Mouse (Mus musculus) olfactory bulb, adult 2 months (tissue): ENCODE results near the gene Gna15.

ENCODE experiments used
- CTCF ChIP-seq: fragments of 200-500 bp; IDR thresholded peaks from 2 replicates; pipeline ENCODE4 v1.5.1; 2012; ENCODE audit warnings: low read depth, mild to moderate bottlenecking, low read length, moderate library complexity; ENCODE audit not compliant: insufficient read depth
- POLR2A ChIP-seq: fragments of 200-500 bp; IDR thresholded peaks from 2 replicates; pipeline ENCODE4 v1.6.1; 2012; ENCODE audit warnings: mild to moderate bottlenecking, low read depth, low read length, moderate library complexity; ENCODE audit not compliant: insufficient read depth

DNA sequence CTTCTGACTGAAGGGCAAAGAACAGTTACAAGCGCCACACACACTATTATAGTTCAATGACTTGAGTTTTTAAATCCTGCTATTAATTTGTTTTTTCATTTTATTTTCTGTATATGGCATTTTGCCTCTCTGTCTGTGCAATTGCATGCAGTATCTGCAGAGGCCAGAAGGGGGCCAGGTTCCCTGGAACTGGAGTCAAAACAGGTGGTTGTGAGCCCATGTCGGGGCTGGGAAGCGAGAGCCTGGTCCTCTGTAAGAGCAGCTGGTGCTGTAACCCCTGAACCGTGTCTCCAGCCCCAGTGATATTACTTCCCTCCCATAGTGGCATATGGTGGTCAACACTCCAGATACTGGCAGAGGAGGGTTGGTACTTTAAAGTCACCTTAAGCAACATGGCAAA, 5.5 kb downstream of the Gna15 start:
- TF ChIP-seq CTCF, result peak; percentile 52
- TF ChIP-seq POLR2A, result no peak
